Mouse (Mus musculus): ENCODE data around the gene Opcml. TPM values are rescaled to one million over a fixed set of nuclear protein-coding genes. Genes with fewer than 3 reads are reported as not detected.

Opcml gene
- 1.1 TPM in 1 of 2 replicates, not detected in the other for polyA plus RNA-seq (2012; ENCODE audit: insufficient read depth, insufficient read length, missing spikeins)

DNA sequence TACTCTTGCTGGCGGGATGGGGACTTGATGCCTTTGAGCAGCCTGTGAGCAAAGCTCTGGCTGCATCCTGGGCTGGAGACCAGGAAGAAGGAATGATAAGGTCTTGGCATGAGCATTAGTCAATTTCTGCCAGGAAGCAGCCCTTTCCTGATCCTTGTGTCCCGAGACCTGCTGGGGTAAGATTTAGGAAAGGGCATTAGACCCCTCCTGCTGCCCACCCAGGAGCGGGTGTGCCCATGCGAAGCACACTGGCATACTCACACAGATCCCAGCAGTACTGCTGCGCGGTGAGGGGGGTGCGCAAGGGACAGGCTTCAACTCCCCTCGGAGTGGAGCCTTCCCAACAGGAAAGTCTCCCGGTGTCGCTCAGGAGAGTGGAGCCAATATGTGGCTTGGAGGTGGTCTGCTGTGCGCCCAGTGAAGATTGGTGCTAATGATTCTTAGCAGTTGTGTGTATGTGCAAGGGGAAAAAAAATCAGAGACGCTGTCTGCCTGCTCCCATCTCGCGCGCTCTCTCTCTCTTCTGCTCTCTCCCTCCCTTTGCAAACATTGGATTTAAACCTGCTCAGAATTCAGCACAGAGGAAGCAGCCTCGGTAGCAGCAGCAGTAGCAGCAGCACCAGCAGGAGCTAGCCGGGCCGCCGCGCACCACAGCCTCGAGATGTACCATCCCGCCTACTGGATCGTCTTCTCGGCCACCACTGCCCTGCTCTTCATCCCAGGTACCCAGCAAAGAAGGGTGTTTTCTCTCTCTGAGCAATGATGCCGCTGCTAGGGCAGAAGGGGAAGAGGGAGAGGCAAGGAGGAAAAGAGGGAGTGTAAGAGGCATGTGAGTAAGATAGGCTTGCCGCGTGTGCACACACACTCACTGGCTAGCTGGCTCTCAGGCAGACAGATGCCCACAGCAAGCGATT lies at the start of gene Opcml:
Opcml (plus strand) TSS at position 51 of the 914 bp plus-strand sequence.
- Histone ChIP-seq H3K4me3 (ENCODE audit: insufficient read depth, low read length) (no peak within 1 kb of the TSS), H3K4me1 (ENCODE audit: control insufficient read depth, insufficient read depth, low read length) (no peaks in the 10 kb centered on the region), H3K27ac (ENCODE audit: insufficient read depth, low read depth, low read length) (no peak within 1 kb of the TSS)
- TF ChIP-seq CTCF (IDR thresholded peaks at IDR 0.05; ENCODE audit: low read depth, low read length) (no peak), POLR2A (IDR thresholded peaks at IDR 0.05; ENCODE audit: borderline replicate concordance, low read depth, low read length) (no peak)

DNA sequence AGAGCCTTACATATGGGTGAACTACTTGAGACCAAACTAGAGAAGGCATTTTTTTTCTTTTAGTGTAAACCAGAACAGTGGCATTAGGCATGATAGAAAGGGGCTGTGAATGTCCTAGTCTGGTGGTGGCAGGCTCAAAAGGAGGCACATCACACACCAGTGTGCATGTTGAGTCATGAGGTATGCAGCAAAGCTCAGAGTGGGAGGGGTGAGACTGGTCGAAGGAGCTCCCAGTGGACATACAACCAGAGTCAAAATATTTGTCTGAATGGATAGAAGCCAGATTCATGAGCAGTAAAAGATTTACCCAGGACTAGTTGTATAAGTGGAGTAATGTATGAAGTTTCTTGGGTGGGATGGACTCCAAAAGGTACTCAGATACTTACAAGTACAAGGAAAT lies 31.9 kb upstream of the Opcml start:
- no peak overlapping the region for H3K4me3 ChIP-seq (ENCODE audit: insufficient read depth, low read length)
- TF ChIP-seq POLR2A (IDR thresholded peaks at IDR 0.05; ENCODE audit: borderline replicate concordance, low read depth, low read length) (no peak), CTCF (IDR thresholded peaks at IDR 0.05; ENCODE audit: low read depth, low read length) (no peak)
- H3K4me1 ChIP-seq (ENCODE audit: control insufficient read depth, insufficient read depth, low read length): no peaks in the 10 kb centered on the region
- no peak overlapping the region for H3K27ac ChIP-seq (ENCODE audit: insufficient read depth, low read depth, low read length)

GRCm38 (mm10) chr9:27761196-27761595 lies 29.4 kb upstream of the Opcml start:
- H3K27ac ChIP-seq (ENCODE audit: insufficient read depth, low read depth, low read length): no peak overlapping the region
- TF ChIP-seq POLR2A (IDR thresholded peaks at IDR 0.05; ENCODE audit: borderline replicate concordance, low read depth, low read length) (no peak), CTCF (IDR thresholded peaks at IDR 0.05; ENCODE audit: low read depth, low read length) (no peak)
- H3K4me3 ChIP-seq (ENCODE audit: insufficient read depth, low read length): no peak overlapping the region
- H3K4me1 ChIP-seq (ENCODE audit: control insufficient read depth, insufficient read depth, low read length): no peaks in the 10 kb centered on the region

DNA sequence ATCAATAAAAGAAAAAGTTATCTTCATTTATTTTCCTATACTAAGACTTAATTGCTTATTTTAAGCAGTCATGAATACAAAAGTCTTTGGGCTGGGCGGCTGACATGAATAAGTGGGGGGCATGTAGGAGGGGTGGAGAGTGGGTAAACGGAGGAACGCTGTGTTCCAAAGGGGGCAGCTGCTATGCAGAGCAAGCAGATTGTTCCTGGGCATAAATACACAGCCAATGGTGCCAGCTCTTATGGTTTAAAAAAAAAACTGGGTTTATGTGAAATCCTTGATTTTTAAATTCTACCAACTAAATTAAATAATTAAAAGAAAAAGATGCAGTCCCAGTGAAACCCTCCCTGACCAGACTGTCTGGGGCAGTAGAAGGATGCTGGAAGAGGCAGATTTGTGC lies 24.1 kb upstream of the Opcml start:
- H3K4me3 ChIP-seq (ENCODE audit: insufficient read depth, low read length): no peak overlapping the region
- TF ChIP-seq POLR2A (IDR thresholded peaks at IDR 0.05; ENCODE audit: borderline replicate concordance, low read depth, low read length): no peak
- no peak for TF ChIP-seq CTCF (IDR thresholded peaks at IDR 0.05; ENCODE audit: low read depth, low read length)
- H3K4me1 ChIP-seq (ENCODE audit: control insufficient read depth, insufficient read depth, low read length): no peaks in the 10 kb centered on the region
- no peak overlapping the region for H3K27ac ChIP-seq (ENCODE audit: insufficient read depth, low read depth, low read length)

DNA sequence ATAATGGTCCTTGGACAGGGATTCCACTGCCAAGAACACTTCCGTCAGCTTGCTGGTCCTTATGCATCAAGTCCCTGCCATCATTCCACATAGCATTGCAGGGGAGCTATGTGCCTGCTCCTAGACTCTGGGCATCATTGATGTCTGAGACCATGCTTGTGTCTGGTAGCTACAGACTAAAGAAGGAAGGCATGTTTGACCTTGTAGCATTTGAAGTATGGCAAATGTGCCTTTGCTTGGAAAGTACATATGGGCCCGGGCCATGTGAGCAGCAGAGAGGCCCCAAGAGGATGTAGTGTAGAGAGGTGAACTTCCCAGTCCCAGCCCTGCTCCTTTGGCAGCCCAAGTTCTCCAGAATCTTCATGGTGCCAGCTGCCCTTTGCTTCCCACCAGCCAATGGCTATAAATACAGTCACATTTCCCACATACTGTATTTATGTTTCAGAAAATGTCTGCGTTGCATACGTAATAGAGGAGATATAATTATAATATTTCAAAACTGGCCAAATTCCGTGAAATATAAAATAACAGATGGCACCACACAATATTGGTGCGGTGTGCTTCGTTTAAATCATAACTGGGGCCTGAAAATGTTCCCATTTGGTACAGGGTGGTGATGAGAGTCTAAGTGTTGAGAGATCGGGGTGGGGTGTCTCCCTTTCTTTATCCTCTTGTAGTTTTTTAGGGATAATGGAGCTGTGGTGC lies 23.2 kb upstream of the Opcml start:
- TF ChIP-seq CTCF (IDR thresholded peaks at IDR 0.05; ENCODE audit: low read depth, low read length): no peak
- no peak for TF ChIP-seq POLR2A (IDR thresholded peaks at IDR 0.05; ENCODE audit: borderline replicate concordance, low read depth, low read length)
- Histone ChIP-seq H3K4me1 (ENCODE audit: control insufficient read depth, insufficient read depth, low read length) (no peaks in the 10 kb centered on the region), H3K27ac (ENCODE audit: insufficient read depth, low read depth, low read length) (no peak overlapping the region), H3K4me3 (ENCODE audit: insufficient read depth, low read length) (no peak overlapping the region)

- Histone ChIP-seq H3K4me1 (ENCODE audit: control insufficient read depth, insufficient read depth, low read length) (no peaks in the 10 kb centered on the region), H3K27ac (ENCODE audit: insufficient read depth, low read depth, low read length) (no peak overlapping the region), H3K4me3 (ENCODE audit: insufficient read depth, low read length) (no peak overlapping the region)
- no peak for TF ChIP-seq CTCF (IDR thresholded peaks at IDR 0.05; ENCODE audit: low read depth, low read length)
Measured at GRCm38 (mm10) chr9:27768788-27769187, 21.8 kb upstream of the Opcml start.

DNA sequence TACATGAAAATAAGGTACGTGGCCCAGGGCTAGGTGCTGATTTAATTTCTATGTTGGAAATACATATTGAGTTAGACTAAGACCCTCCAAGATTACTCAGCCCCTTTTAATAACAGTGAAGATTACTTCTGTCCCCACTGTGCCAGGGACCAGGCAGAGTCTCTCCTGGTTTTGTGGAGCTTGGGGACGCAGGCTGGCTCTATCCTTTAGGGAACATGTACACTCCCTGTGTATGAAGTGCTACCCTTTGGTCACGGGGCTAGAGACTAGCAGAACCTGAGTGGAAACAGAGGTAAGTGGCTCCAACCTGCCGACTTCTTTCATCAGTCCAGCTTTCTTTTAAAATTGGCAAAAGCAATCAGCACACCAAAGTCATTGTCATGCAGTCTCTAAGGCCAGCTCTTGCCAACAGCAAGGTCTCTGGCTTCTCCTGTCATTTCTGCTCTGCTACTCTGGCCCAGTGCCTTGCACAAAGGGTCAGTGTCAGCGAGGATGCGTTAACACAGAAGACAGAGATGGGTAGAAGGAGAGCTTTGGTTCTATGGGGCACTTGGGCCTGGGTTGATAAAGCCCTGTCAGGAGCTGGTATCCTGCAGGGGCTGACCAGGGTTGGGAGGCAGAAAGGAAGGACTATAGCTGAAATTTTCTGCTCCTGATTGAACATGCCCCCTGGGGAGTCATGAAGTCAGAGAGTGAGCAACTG lies 9.1 kb upstream of the Opcml start:
- no peak overlapping the region for H3K27ac ChIP-seq (ENCODE audit: insufficient read depth, low read depth, low read length)
- no peak for TF ChIP-seq POLR2A (IDR thresholded peaks at IDR 0.05; ENCODE audit: borderline replicate concordance, low read depth, low read length)
- no peak overlapping the region for H3K4me3 ChIP-seq (ENCODE audit: insufficient read depth, low read length)

GRCm38 (mm10) chr9:27781994-27782337 lies 8.6 kb upstream of the Opcml start:
- no peaks in the 10 kb centered on the region for H3K4me1 ChIP-seq (ENCODE audit: control insufficient read depth, insufficient read depth, low read length)
- H3K4me3 ChIP-seq (ENCODE audit: insufficient read depth, low read length): no peak overlapping the region
- no peak overlapping the region for H3K27ac ChIP-seq (ENCODE audit: insufficient read depth, low read depth, low read length)
- TF ChIP-seq POLR2A (IDR thresholded peaks at IDR 0.05; ENCODE audit: borderline replicate concordance, low read depth, low read length): no peak
- TF ChIP-seq CTCF (IDR thresholded peaks at IDR 0.05; ENCODE audit: low read depth, low read length): no peak

More for the DNA sequence above, 9.1 kb upstream of the Opcml start:
- no peaks in the 10 kb centered on the region for H3K4me1 ChIP-seq (ENCODE audit: control insufficient read depth, insufficient read depth, low read length)

DNA sequence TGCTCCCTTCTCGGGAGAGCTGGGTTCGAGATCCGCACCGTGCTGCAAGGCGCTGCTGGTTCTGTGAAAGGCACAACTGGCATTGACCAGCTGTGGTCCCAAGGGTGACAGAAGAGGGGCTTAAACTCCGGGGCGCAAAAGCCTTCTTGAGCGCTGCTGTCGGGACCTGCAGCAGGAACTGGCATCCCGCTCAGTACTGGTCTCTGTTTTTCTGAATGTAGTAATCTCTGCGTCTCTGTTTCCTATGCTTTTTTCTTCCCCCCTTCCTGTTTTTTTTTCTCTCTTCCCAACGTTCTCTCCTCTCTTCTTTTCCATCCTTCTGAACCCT lies 1.0 kb downstream of the Opcml start:
- no peak overlapping the region for H3K27ac ChIP-seq (ENCODE audit: insufficient read depth, low read depth, low read length)
- TF ChIP-seq POLR2A (IDR thresholded peaks at IDR 0.05; ENCODE audit: borderline replicate concordance, low read depth, low read length): no peak
- TF ChIP-seq CTCF (IDR thresholded peaks at IDR 0.05; ENCODE audit: low read depth, low read length): no peak
- H3K4me3 ChIP-seq (ENCODE audit: insufficient read depth, low read length): no peak overlapping the region
- no peaks in the 10 kb centered on the region for H3K4me1 ChIP-seq (ENCODE audit: control insufficient read depth, insufficient read depth, low read length)

DNA sequence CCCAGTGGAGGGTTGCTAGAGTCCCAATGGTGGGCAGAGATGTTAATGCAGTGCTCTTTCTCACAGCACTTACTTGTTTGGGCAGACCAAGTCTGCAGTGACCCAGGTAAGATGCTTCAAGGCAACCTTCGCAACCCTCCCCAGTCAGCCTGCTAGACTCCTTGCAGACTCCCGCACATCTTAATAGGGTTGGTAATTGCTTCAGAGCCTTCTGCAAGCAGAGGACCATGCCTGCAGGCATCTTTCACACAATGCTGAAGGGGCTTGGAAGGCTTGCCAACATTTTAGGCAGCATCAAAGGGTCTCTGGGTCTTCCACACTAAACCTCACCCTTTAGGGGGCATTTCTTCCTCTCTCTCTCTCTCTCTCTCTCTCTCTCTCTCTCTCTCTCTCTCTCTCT lies 1.7 kb downstream of the Opcml start:
- H3K4me1 ChIP-seq (ENCODE audit: control insufficient read depth, insufficient read depth, low read length): no peaks in the 10 kb centered on the region
- no peak for TF ChIP-seq CTCF (IDR thresholded peaks at IDR 0.05; ENCODE audit: low read depth, low read length)
- TF ChIP-seq POLR2A (IDR thresholded peaks at IDR 0.05; ENCODE audit: borderline replicate concordance, low read depth, low read length): no peak
- no peak overlapping the region for H3K4me3 ChIP-seq (ENCODE audit: insufficient read depth, low read length)

More for the DNA sequence above, 1.7 kb downstream of the Opcml start:
- no peak overlapping the region for H3K27ac ChIP-seq (ENCODE audit: insufficient read depth, low read depth, low read length)

All from bone marrow macrophage, adult 2 months (primary cell).